Mouse (Mus musculus) NIH3T3 (cell line): ENCODE measurements around the gene Olfm4.

Experiments used
- DNase-seq: peaks from one replicate; pipeline ENCODE4 v3.0.0-alpha.2; 2012; ENCODE audit warnings: low read depth

Olfm4 gene

DNA sequence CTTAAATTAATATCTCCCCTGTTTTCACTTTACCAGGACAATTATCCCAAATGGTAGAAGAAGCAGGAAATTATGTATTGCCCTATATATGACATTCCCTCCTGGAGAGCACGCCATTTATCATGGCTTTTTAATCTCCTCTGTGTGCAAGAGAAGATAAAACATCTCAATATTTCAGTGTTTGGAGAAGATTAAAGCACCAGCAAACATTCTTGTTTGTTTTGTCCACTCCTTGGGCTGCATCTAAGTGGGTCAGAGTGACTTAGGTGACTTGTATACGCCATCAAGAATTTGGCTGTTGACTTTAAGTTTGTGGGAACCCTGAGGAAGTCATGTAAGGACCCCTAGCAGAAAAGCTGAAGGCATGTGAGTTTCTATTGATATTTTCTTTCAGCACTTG lies at the start of gene Olfm4:
TSS of gene Olfm4 (plus strand) at position 301 of the 400 bp plus-strand sequence.
- DNase-seq = no peak

DNA sequence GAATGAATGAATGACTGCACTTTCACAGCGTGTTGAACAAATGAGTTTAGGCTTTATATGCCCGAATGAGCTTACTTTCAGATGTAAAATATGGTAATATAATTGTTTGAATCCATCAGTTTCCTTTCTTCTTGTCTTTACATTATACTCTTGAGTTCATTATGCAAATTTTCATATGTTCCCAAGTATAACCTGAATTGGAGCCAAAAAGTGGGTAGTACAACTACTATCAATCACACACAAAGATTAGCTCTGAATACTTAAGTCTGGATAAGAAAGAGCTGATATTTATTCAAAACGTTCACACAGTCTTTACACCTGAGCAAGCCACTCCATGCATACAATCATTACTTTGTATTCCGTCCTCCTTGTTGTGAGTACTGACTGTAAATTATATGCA lies 49.5 kb upstream of the Olfm4 start:
- no peak for DNase-seq

DNA sequence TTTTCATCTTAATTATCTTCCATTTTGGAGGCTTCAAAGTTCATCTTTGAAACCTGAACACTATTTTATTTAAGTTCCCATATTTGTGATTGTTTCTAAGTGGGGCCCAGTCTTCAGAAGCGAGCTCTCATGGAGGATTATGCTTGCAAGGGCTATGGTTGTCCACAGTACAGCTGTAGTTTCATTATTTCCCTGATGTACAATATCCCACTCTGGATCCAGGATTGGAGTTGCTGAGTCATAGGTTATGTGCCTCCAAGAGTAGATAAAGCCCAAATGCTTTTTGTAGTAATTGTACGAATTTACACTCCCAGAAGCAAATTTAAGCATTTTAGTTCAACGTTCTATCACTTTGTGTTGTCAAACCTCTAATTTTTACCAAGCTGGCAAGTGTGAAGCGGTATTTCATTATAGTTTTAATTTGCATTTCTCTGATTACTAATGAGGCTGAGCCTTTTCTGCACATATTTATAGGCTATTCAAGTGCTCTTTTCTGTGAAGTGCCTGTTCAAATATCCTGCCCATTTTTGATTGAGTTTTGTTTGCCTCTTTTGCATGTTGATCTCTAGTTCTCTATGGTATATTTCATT lies 46.9 kb upstream of the Olfm4 start:
- DNase-seq = no peak

DNA sequence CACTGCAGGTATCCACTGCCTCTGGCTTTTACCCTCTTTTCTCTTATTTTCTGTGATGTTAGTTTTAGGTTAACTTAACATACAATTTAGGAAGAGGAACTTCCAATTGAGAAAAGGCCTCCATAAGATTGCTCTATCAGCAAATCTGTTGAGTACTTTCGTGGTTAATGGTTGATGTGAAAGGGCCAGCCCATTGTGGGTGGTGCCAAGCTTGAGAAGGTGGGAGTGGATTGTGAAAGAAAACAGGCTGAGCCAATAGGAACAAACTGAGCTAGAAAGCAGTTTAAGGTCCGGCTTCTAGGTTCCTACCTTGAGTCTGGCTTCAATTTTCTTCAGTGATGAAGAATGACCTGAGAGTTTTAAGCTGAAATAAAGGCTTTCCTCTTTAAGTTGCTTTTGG lies 38.0 kb upstream of the Olfm4 start:
- no peak for DNase-seq

DNA sequence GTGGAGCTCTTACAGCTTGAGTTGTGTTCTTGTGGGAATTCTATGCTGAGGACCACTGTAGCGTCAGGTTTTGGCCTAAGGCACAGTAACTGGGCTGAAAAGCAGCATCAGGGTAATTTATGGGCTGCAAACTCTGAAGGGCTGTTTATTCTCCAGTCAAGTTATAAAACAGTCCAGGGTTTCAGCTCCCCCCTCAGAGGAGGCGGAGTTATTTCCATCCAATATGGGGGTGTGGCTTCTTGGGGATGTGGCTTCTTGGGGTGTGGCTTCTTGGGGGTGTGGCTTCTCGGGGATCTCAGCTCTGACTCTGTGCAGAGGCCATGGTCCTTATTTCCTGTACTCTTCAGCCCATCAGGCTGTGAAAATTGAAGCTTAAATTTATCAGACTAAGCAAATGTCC lies 28.2 kb upstream of the Olfm4 start:
- DNase-seq = no peak

DNA sequence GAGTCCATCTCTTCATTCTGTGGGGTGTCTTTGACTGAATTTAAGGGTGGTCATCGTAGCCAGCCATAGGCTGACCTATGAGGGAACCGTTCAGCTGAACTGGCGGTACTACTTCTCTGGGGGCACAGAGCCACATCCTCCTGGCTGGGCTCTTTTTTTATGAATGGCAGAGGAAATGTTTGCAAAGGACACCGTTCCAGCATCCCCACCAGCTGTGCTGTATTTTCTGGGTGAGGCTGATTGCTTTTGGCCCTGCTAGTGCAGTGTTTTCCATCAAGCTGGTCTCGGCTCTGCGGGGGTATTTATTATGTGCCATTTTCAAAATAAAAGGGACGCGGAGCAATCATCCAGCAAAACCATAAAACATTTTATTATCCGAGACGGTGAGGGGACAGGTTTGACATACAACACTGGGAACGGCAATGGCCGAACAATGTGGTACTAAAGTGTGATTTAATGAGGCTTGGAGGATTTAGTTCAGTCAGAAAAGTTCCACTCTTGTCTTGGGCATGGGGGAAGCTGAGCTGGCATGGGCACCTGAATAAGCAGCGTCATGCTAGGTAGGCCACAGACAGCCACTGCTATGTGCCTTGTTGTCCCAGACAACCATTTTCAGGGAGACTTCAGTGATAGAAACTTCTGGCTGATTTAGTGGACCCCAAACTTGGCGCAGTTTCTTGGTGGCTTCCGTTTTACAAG lies 25.9 kb upstream of the Olfm4 start:
- no peak for DNase-seq

DNA sequence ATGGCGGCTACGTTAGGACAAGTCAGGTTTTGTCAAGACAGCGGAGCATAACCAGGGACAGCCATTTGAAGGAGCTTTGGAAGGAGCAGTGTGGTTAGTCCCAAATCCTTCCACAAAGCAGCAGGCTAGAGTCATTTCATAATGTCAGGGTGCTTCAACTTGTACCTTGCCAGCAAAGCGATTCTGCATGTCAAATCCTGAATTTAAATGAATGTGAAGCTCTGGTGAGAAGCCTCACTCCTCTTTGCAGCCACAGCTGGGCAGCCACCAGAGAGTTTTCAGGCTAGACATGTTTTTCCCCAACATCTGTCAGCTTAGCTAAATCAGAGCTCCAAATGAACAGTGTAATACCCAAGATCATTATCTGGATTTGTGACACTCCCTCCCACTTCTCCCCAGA lies 22.7 kb upstream of the Olfm4 start:
- no peak for DNase-seq

DNA sequence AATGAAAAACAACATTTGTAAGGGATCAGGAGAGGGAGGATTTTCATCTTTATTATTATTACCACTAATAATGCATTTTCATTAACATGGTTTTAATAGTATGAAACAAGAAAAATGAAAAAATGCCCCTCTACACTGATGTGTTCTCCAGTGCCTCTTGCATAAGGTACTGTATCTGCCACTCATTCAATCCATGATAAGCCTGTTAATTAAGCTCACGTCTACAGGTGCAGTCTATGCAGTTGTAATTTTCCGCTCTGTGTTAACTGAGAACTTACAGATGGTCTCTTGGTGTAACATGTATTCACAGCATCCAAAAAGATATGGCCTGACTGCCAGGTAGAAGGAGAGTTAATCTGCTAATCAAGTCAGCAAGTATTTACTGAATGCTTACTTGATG lies 22.3 kb upstream of the Olfm4 start:
- no peak for DNase-seq

DNA sequence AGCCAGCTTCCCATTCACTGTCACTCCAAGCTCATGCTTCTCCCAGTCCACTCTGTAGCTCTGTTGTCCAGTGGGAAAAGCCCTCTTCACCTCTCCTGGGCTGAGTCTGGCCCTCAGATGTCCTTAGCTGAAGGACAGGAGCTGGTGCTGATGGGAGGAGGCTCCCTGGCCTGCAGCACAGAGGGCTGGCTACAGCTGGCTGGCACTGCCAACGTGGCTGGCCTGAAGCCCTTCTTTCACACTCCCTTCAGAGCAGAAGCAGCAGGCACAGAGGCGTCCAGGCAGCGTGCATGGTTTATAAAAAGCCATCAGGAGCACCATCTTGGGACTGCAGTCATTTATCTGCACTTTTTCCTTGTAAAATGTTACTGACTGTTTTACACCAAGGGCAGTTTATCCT lies 13.7 kb upstream of the Olfm4 start:
- DNase-seq = no peak

DNA sequence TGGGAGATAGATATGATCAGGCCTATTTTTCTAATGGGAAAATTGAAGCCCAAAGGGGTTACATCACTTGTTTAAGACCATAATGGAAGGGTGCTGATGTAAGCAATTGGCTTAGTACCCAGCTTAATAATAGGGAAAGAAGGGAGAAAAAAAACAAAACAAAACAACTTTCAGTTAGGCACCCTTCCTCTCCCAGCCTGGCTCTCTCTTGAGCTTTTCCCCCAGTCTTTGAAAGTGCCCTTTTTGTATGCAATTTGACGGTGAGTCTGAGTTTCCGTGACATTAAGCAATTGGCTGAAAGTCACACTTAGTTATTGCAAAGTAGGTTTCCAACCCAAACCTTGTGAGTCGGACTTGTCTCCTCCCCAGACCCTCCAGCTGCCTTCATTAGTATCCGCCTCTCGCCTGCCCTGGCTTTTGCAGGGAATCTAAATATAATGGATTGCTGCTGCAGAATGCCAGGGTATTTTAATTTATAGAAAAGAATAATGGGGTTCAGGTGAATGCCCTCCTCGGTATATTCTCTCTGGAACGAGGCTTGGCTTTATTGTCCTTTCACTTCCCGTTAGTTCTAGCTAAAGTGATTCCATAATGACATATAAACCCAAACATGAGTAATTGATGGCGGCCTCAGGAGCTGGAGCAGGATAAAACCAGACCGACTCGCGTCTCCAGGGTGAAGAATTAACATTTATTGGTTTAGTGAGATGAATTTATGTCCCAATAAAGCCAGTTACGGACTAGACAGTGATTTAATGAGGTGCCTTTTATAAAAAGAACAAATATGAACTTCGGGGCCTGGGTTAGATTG lies 12.7 kb upstream of the Olfm4 start:
- DNase-seq = no peak

DNA sequence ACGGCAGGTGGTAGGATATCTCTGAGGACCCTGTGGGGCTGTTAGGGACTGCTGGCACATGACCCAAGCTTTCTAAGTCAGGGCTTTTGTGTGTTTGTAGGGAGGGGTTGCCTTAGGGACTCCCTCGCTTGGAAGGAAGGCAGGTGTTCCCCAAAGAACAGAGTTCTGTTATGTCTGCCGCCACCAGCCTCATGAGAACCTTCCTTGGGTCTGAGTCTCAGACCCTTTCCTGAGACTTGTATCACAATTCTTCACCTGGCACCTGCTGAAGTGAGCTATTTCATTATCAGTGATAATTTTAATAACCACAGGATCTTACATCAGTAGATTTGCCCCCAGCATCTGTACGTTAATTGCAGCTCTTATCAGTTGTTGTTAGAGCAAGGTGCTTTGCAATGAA lies 2.4 kb upstream of the Olfm4 start:
- no peak for DNase-seq

DNA sequence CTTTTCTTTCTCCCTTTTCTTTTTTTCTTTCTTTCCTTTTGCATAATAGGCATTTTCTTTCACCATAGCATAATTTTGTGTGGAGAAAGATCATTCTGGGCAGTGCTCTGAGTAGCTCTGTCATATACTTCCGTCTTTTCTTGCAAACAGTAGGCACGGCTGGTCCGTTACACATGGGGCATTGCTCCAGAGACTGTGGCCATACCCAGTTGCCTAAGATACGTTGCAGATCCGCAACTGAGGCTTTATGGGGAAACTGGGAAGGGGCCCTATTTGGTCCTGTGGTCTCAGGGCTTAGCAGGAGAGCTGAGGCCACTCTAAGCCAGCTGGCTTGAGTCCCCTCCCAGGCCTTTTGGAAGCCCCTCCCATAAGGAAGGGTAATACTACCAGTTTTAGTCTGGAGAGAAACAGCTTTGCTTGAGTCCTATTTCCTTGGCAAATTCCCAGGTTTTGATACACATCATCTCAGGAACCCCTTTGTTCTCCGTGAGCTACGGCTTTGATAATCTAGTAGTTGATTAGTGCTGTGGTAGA lies 1.3 kb downstream of the Olfm4 start:
- DNase-seq = no peak

DNA sequence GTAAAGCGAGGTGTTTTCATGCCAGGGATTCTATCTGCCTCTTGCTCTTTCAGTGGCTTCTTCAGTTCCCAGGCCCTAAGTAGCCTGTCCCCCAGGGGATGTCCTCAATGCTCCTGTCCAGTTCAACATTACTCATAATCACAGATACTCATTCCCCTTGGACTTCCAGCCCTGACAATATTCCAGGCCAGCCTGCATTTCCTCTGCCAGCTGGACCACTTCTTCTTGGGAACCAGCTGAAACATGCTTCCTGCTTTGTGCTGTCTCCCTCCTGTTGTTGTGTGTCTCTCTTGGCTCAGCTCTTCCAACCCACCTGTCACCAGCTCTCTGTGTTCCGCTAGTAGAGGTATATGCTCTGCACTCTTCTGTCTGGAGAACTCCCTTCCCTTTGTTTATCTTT lies 1.8 kb downstream of the Olfm4 start:
- DNase-seq = no peak

DNA sequence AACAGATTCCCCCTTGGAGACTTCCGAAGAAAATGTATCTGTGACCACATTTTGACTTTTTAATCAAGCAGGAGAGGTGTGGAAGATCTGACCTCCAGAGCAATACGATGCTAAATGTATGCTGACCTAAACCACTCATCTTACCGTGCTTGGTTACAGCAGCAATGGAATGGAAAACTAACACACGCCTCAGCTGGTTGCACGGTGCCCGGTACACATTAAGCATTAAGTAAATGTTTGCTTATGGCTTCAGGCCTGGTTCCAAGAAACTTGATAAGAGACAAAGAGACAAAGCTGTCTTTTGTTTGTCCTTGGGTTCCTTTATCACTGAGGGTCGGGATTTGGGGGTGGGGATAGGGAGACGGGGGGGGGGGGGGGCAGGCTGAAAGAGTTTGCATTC lies 3.0 kb downstream of the Olfm4 start:
- DNase-seq = no peak

DNA sequence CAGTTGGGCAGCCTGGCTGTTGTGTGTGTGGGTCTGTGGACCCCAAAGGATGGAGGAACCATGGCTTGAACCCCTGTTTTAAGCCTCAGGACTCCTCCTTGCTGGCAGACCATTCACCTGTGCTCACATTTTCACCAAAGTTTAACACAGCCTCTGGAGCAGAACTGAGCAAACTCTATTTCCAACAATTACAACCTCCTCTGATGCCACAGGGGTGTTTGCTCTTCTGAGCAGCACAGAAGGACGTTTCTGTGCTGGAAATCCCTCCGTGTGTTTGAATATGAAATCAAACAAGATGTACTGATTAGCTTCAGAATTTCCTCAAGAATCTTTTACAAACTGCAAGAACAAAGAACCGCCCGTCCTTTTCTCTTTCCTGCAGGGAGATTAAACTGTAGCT lies 5.9 kb downstream of the Olfm4 start:
- DNase-seq = no peak

DNA sequence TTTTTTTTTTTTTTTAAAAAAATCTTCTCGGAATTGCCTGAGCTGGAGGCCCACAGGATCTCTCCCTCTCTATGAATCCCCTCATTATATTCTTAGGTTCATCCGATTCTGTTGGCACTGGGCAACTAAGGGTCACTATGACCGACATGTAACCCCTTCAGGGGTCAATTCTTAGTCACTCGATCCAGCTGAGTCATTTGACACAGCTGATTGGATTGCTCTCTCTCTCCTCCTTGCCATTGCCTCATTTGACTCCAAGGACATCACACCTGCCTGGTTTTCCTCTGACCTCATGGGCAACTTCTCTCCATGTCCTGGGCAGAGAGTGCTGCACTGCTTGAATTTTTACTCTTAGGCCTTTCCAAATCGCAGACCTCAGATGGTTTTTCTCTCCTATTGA lies 6.7 kb downstream of the Olfm4 start:
- no peak for DNase-seq

DNA sequence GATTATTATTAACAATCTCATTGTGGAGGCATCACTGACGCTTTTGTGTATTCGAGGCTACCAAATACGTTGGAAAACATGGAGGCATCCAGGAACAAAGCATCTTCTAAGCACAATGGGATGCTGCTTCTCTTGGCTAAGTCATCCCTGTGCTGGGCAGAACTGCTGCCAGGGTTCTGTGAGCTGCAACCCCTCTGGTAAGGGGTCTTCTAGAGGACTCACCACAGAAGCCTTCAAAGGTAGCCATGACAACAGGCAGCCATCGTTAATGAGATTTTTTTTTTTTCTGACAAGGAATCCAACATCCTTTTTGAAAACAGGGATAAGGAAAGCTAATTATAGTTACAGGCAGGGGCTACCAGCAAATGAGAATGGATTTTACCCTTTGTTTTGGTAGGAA lies 13.7 kb downstream of the Olfm4 start:
- DNase-seq = no peak

DNA sequence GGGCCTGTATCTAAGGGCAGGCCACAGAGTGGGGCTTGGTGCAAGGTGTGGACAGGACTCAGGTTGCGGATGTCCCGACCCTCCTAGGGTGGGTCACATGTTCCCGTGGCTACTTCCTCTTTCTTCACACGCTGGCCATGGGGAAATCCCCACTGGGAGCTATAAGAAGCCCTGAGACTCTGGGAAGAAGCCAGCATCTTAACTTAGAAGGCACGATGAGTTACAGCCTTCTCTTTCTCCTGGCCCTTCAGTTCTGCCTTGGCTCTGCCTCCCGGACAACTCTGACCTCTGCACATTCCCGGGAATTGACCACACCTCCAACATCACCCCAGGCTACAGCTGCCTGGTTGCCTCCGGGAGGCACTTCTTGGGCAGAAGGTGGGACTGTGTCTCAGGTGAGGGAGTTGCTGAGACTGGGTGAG lies 16.2 kb downstream of the Olfm4 start:
- DNase-seq = peak; percentile 1

DNA sequence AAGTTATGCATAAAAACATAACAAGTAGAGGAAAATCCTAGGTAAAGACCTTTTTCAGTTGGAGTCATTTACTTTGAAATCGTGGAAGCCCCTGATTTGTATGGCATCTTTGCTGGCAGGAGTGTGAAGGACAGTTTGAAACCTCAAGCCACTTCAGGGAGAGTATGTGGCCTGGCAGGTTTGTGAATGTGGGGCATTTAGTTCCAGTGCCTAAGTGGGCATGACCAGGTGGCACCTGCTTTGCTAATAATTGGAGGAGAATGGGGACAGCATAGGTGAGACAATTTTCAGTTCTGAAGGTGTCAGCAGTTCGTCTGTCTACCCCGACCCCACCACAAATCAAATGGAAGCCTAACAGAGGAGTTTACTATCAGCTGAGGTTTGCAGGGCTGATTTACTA lies 23.8 kb downstream of the Olfm4 start:
- DNase-seq = no peak

DNA sequence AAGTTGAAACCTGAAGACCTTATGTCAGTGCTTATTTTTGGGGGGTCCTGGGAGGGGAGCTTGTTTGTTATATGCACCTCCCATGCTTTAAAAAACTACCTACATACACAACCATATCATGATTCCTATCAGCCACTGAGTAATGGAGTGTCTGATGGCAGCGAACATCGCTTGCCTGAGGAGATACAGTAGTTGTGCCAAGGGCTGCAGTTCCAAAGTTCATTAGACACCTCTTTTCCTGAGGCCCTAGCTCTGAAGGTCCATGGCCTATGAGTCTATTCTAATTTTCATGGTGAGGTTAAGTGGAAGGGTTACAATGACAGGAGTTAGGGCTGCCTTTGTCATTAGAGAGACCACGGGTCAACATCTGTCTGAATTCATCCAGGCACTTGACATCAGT lies 26.5 kb downstream of the Olfm4 start:
- DNase-seq = no peak

DNA sequence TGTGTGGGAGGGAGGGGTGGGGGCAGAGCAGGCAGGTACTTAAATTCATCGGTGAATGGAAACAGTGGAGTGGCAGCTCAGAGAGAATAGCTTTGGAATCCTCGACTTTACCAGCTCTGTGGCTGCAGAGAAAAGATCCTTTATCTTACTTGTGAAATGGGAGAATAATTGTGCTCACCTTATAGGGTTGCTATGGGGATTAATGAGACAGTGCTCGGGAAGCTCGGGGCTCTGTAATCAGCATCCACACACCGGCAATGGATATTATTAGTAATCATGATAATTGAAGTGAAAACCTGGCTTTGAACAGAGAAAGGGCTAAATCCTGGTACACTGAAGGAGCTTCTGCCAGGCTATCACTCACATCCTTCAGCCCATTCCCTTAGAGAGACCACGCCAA lies 31.1 kb downstream of the Olfm4 start:
- DNase-seq = no peak

DNA sequence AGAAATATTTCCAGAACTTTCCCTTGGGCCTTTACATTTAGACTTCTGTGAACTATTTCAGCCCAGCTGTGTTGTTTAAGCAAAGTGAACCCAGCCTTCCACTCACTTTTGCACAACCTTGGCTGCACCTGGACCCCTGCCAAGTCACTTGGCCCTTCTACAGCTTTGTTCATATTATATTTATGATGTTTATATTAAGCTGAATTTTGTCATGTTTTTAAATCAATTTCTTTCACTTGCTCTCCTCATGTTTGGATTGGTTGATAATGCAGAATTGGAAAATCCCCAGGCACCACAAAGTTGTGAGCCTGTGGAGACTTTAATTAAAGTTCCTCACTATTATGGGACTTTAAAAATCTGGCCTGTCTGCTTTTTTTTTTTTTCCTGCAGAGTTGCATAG lies 32.2 kb downstream of the Olfm4 start:
- peak; percentile 21 for DNase-seq

DNA sequence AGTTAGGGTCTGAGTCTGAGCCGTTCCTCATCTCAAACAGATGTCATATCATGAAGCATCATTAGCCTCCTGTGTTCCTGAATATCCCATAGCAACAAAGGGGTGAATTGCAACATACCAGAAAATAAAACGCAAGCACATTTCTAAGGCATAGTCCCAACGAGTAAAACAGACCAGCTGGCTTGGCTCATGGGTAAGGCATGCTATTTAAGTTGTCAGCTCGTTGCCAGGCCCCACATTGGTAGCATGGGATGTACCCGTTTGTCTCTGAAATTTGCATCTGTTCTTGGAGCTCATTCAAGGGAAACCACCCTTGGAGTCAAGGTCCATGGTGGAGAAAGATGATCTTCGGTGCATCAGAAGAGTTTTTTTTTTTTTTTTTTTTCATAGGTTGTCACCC lies 42.2 kb downstream of the Olfm4 start:
- no peak for DNase-seq
